ENCODE assay signal across 8 mouse cellular contexts in the genomic region with DNA sequence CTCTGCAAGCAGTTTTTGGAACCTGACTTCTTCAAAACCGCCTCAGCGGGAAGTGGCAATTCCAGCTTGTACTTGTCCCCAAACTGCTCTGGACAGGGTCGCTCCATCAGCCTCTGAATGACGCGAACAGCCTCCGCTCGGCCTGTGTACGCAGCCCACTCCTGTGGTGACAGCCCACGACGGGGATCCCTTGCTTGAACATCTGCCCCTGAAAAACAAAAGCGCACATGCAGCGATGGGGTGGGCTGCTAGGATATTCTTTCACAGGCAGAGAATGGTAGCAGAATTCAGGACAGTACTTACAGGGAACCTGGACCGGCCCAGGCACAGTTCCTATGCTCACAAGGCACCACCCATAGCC.
DNase-seq lines count a peak whose midpoint lies in the region; ATAC-seq and TF ChIP-seq lines count a peak whose summit lies in the region.

No protein-coding gene starts in this region.

- H3K4me1 ChIP-seq in kidney, embryonic 16.5 days (ENCODE audit: insufficient read depth, low read length): peaks cover 18% of the 10 kb centered on the region
- peaks cover 21% of the 10 kb centered on the region for H3K4me1 ChIP-seq in embryonic facial prominence, embryonic 15.5 days
- H3K4me1 ChIP-seq in intestine, embryonic 16.5 days (ENCODE audit: control insufficient read depth, insufficient read depth, low read length): peaks cover 2% of the 10 kb centered on the region; the same call in 1 of the 2 replicates
- H3K4me1 ChIP-seq in neural tube, embryonic 14.5 days (ENCODE audit: control insufficient read depth, insufficient read depth, low read length): peaks cover 12% of the 10 kb centered on the region

- H3K27me3 ChIP-seq in kidney, embryonic 16.5 days (ENCODE audit: insufficient read depth, low read length): peaks cover 31% of the 10 kb centered on the region
- H3K27me3 ChIP-seq in embryonic facial prominence, embryonic 15.5 days: peaks cover 50% of the 10 kb centered on the region
- peaks cover 13% of the 10 kb centered on the region for H3K27me3 ChIP-seq in intestine, embryonic 16.5 days (replicated peaks; ENCODE audit: control insufficient read depth, insufficient read depth, low read length)
- 0 out of 2 replicates have a peak, but pooled peaks cover 5% of the 10 kb centered on the region for H3K27me3 ChIP-seq in neural tube, embryonic 14.5 days (ENCODE audit: control insufficient read depth, insufficient read depth, low read length)

- H3K4me2 ChIP-seq in kidney, embryonic 16.5 days (replicated peaks; ENCODE audit: low read depth, low read length): peak overlapping the region; percentile 38
- H3K4me2 ChIP-seq in embryonic facial prominence, embryonic 15.5 days (replicated peaks): peak overlapping the region; percentile 42
- peak overlapping the region; percentile 8; the same call in 1 of the 2 replicates for H3K4me2 ChIP-seq in intestine, embryonic 16.5 days (ENCODE audit: low read depth, low read length)
- H3K4me2 ChIP-seq in neural tube, embryonic 14.5 days (ENCODE audit: low read depth, low read length): peak overlapping the region; percentile 64

- no peaks in the 10 kb centered on the region for H3K9me3 ChIP-seq in kidney, embryonic 16.5 days (ENCODE audit: low read length)
- H3K9me3 ChIP-seq in embryonic facial prominence, embryonic 15.5 days (replicated peaks): no peaks in the 10 kb centered on the region
- H3K9me3 ChIP-seq in intestine, embryonic 16.5 days (ENCODE audit: control insufficient read depth, low read length): no peaks in the 10 kb centered on the region
- no peaks in the 10 kb centered on the region for H3K9me3 ChIP-seq in neural tube, embryonic 14.5 days (ENCODE audit: control insufficient read depth, low read length)

- no peaks in the 10 kb centered on the region for H3K36me3 ChIP-seq in kidney, embryonic 16.5 days (ENCODE audit: insufficient read depth, low read length)
- no peaks in the 10 kb centered on the region for H3K36me3 ChIP-seq in embryonic facial prominence, embryonic 15.5 days
- H3K36me3 ChIP-seq in intestine, embryonic 16.5 days (ENCODE audit: control insufficient read depth, insufficient read depth, low read length): no peaks in the 10 kb centered on the region
- H3K36me3 ChIP-seq in neural tube, embryonic 14.5 days (ENCODE audit: control insufficient read depth, insufficient read depth, low read length): no peaks in the 10 kb centered on the region

- no peak overlapping the region for H3K27ac ChIP-seq in kidney, embryonic 16.5 days (ENCODE audit: low read length)
- no peak overlapping the region for H3K27ac ChIP-seq in embryonic facial prominence, embryonic 15.5 days (replicated peaks)
- no peak overlapping the region for H3K27ac ChIP-seq in intestine, embryonic 16.5 days (ENCODE audit: low read length)
- H3K27ac ChIP-seq in neural tube, embryonic 14.5 days (ENCODE audit: low read depth, low read length): no peak overlapping the region
- H3K27ac ChIP-seq in gastrocnemius, adult 2 months: no peak overlapping the region

- ATAC-seq in kidney, embryonic 16.5 days (ENCODE audit: low FRiP score, low TSS enrichment): peak; percentile 36; the same call in 1 of the 2 replicates
- ATAC-seq in embryonic facial prominence, embryonic 15.5 days (ENCODE audit: insufficient number of reproducible peaks, low FRiP score, low TSS enrichment, low read depth): no peak
- ATAC-seq in intestine, embryonic 16.5 days: no peak
- no peak; the same call in 1 of the 2 replicates for ATAC-seq in neural tube, embryonic 14.5 days (ENCODE audit: low read depth)

- no peak for TF ChIP-seq CTCF in gastrocnemius, adult 2 months (IDR thresholded peaks at IDR 0.05)

- no peak for DNase-seq in kidney, adult 18-20 months
- DNase-seq in ovary, adult 18-20 months (ENCODE audit: low spot score): no peak
- DNase-seq in urinary bladder, postnatal 36 days (ENCODE audit: low spot score in 2 of 2): no peak
- DNase-seq in gastrocnemius, adult 2 months: no peak

- H3K9ac ChIP-seq in kidney, embryonic 16.5 days (replicated peaks; ENCODE audit: low read length): no peak overlapping the region
- no peak overlapping the region; the same call in 1 of the 2 replicates for H3K9ac ChIP-seq in embryonic facial prominence, embryonic 15.5 days
- no peak overlapping the region for H3K9ac ChIP-seq in intestine, embryonic 16.5 days (ENCODE audit: low read depth, low read length)
- H3K9ac ChIP-seq in neural tube, embryonic 14.5 days (replicated peaks; ENCODE audit: low read depth, low read length): peak overlapping the region; percentile 50; the same call in 1 of the 2 replicates

- peak overlapping the region; percentile 30 for H3K4me3 ChIP-seq in kidney, embryonic 16.5 days (ENCODE audit: low read length)
- peak overlapping the region; percentile 20 for H3K4me3 ChIP-seq in embryonic facial prominence, embryonic 15.5 days (replicated peaks)
- H3K4me3 ChIP-seq in intestine, embryonic 16.5 days (ENCODE audit: low read length): no peak overlapping the region
- peak overlapping the region; percentile 32 for H3K4me3 ChIP-seq in neural tube, embryonic 14.5 days (ENCODE audit: low read depth, low read length)
- H3K4me3 ChIP-seq in gastrocnemius, adult 2 months: no peak overlapping the region

- intact Hi-C loops in gastrocnemius, adult 2 months (cut with DNase I): no loop called here

- 23% methylated on average over 13 of the region's 13 CpGs for WGBS in kidney, embryonic 16.5 days
- WGBS in embryonic facial prominence, embryonic 15.5 days: 19% methylated on average over 13 of the region's 13 CpGs
- 26% methylated on average over 13 of the region's 13 CpGs for WGBS in intestine, embryonic 16.5 days
- 17% methylated on average over 13 of the region's 13 CpGs for WGBS in neural tube, embryonic 14.5 days

Comparison
In these comparisons a context has a peak if more than half of its experiments do, and no peak if none do; other contexts are left out.
1. H3K4me2 ChIP-seq: peak in every context shown above with its lines; median percentile 64 in neural tube, embryonic 14.5 days; 42 in embryonic facial prominence, embryonic 15.5 days; 38 in kidney, embryonic 16.5 days; 8 in intestine, embryonic 16.5 days.
2. H3K4me3 ChIP-seq: peak in kidney, embryonic 16.5 days (single experiment), embryonic facial prominence, embryonic 15.5 days (single experiment) and neural tube, embryonic 14.5 days (single experiment); none in intestine, embryonic 16.5 days (single experiment) and gastrocnemius, adult 2 months (single experiment).